Mouse (Mus musculus) heart, embryonic 11.5 days (tissue): ENCODE measurements around the gene Mab21l3. TPM values are rescaled to one million over a fixed set of nuclear protein-coding genes. Genes with fewer than 3 reads are reported as not detected.

ENCODE experiments used
- ATAC-seq: fragments of 200-750 bp; cut with Nextera tagmentation; replicated peaks from 2 replicates; pipeline ENCODE4 v1.8.0; 2017; ENCODE audit warnings: moderate library complexity; ENCODE audit not compliant: insufficient number of reproducible peaks, low FRiP score, low TSS enrichment
- H3K27ac ChIP-seq: fragments of 300-500 bp; sonication (generic); 2 replicates; pipeline ENCODE4 v1.5.1; 2014; ENCODE audit warnings: mild to moderate bottlenecking, low read depth, low read length
- H3K27me3 ChIP-seq: fragments of 300-500 bp; sonication (generic); 2 replicates; pipeline ENCODE4 v1.6.1; 2014; ENCODE audit warnings: mild to moderate bottlenecking, low read length, mixed read lengths; ENCODE audit not compliant: control insufficient read depth, insufficient read depth
- H3K36me3 ChIP-seq: fragments of 300-500 bp; sonication (generic); 2 replicates; pipeline ENCODE4 v1.6.1; 2014; ENCODE audit warnings: mild to moderate bottlenecking, low read length, moderate library complexity, mixed read lengths; ENCODE audit not compliant: control insufficient read depth, insufficient read depth
- H3K4me1 ChIP-seq: fragments of 300-500 bp; sonication (generic); 2 replicates; pipeline ENCODE4 v1.6.1; 2014; ENCODE audit warnings: low read length; ENCODE audit not compliant: control insufficient read depth, insufficient read depth
- H3K4me2 ChIP-seq: fragments of 300-500 bp; sonication (generic); 2 replicates; pipeline ENCODE4 v1.6.1; 2014; ENCODE audit warnings: mild to moderate bottlenecking, moderate library complexity
- H3K4me3 ChIP-seq: fragments of 300-500 bp; sonication (generic); 2 replicates; pipeline ENCODE4 v1.5.1; 2014; ENCODE audit warnings: low read depth, low read length
- H3K9ac ChIP-seq: fragments of 300-500 bp; sonication (generic); 2 replicates; pipeline ENCODE4 v1.6.1; 2014; ENCODE audit warnings: mild to moderate bottlenecking, low read depth, low read length, moderate library complexity
- H3K9me3 ChIP-seq: fragments of 300-500 bp; sonication (generic); replicated peaks from 2 replicates; pipeline ENCODE4 v1.6.1; 2016; ENCODE audit warnings: low read length; ENCODE audit not compliant: control insufficient read depth
- WGBS: fragments of 180-500 bp; shearing (Covaris S2); extraction: QIAGEN DNeasy Blood & Tissue Kit; methylation state at CpG from one replicate; pipeline ENCODE4 v1.1.7; 2014; ENCODE audit not compliant: insufficient replicate concordance; 5-methylcytosine and 5-hydroxymethylcytosine counted together
- polyA plus RNA-seq: library from polyadenylated mRNA; unstranded; fragments of >200 nt; fragmentation: Nextera tagmentation; extraction: Ambion mirVana; gene quantifications from 2 replicates; pipeline ENCODE4 v1.2.1, GENCODE M21; 2014

The Mab21l3 gene
- polyA plus RNA-seq, 1 experiment from 2014 or later: 0.11 TPM

DNA sequence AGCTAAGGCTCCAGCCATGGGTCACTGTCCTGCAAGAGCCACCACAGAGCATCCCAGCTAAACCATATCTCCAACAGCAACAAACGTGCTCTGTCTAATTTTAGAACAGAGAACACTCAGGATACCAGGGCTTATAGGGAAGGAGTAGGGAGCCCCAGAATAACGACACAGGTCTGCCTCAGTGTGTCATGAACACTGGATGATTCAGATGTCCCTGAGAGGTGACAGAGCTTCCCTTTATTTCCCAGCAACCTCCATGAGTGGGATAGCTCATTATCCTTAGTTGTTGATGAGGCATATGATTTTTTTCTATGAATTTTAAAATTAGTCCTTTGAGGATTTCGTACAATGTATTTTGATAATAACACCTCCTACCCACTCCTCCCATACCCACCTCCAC, 78.2 kb downstream of the Mab21l3 start:
- WGBS: 48% methylated on average over 3 of the region's 3 CpGs
- ATAC-seq: no peak
- H3K27ac ChIP-seq: no peak overlapping the region

GRCm38 (mm10) chr3:101763566-101763965, 85.2 kb downstream of the Mab21l3 start:
- H3K4me3 ChIP-seq: no peak overlapping the region
- no peaks in the 10 kb centered on the region; the same call in 1 of the 2 replicates for H3K9me3 ChIP-seq
- no peak for ATAC-seq
- no peak overlapping the region for H3K27ac ChIP-seq
- no peaks in the 10 kb centered on the region for H3K4me1 ChIP-seq
- H3K4me2 ChIP-seq: no peak overlapping the region
- H3K9ac ChIP-seq: no peak overlapping the region
- no peaks in the 10 kb centered on the region for H3K27me3 ChIP-seq
- no peaks in the 10 kb centered on the region for H3K36me3 ChIP-seq

More for the DNA sequence above, 78.2 kb downstream of the Mab21l3 start:
- no peaks in the 10 kb centered on the region for H3K36me3 ChIP-seq
- H3K9me3 ChIP-seq: no peaks in the 10 kb centered on the region; the same call in 1 of the 2 replicates
- no peak overlapping the region for H3K9ac ChIP-seq
- no peak overlapping the region for H3K4me2 ChIP-seq
- 0 out of 2 replicates have a peak, but pooled peaks cover 3% of the 10 kb centered on the region for H3K4me1 ChIP-seq
- H3K4me3 ChIP-seq: no peak overlapping the region
- no peaks in the 10 kb centered on the region for H3K27me3 ChIP-seq

Other genes with a start within 250 kb of the Mab21l3 start
- 404 and 434 TPM in 2 replicates for gene Atp1a1, start 244.3 kb downstream of the Mab21l3 start, polyA plus RNA-seq
- gene Slc22a15, start 75.5 kb upstream of the Mab21l3 start, polyA plus RNA-seq: 6.1 and 7.3 TPM in 2 replicates
- 0.06 and 0.25 TPM in 2 replicates for gene Nhlh2, start 161.1 kb upstream of the Mab21l3 start, polyA plus RNA-seq
- gene Casq2, start 237.5 kb upstream of the Mab21l3 start, polyA plus RNA-seq: 33.8 and 39.7 TPM in 2 replicates